Comparison of ENCODE assay signal across 10 mouse cellular contexts in genomic region chr9:69758946-69759615, GRCm38 (mm10). TPM values are rescaled to one million over a fixed set of nuclear protein-coding genes. Genes with fewer than 3 reads are reported as not detected.
A peak's percentile ranks its signal among the peaks of the same experiment; 100 is the strongest.
DNase-seq lines count a peak whose midpoint lies in the region; ATAC-seq lines count a peak whose summit lies in the region.
"Had no signal": no experiment of that assay in that cellular context is flagged by ENCODE, and none has a peak within 500 bp of the region (broad histone marks: within the 10 kb centered on the region; RNA-seq: fewer than 3 reads in every experiment).

No protein-coding gene starts in this region.

- no peak for DNase-seq in heart, postnatal 25 days (ENCODE audit: low spot score)
- peak; percentile 40 for DNase-seq in embryo, embryonic 11 days
- no peak for DNase-seq in retina, embryonic 14.5 days (ENCODE audit: low spot score)
- no peak for DNase-seq in layer of hippocampus, postnatal 10 days (ENCODE audit: low spot score in 2 of 2)
- DNase-seq in spleen, postnatal 10 days (ENCODE audit: low spot score in 2 of 2), result no peak
- DNase-seq: lung, postnatal 10 days had no signal

- no peak overlapping the region for H3K27ac ChIP-seq in heart, embryonic 16.5 days (ENCODE audit: low read length)
- H3K27ac ChIP-seq in hindbrain, embryonic 13.5 days, result peak overlapping the region; percentile 65
- peak overlapping the region; percentile 77 for H3K27ac ChIP-seq in midbrain, embryonic 16.5 days (ENCODE audit: low read length)

- H3K4me1 ChIP-seq in heart, embryonic 16.5 days (ENCODE audit: control insufficient read depth, insufficient read depth, low read length), result 0 out of 2 replicates have a peak, but pooled peaks cover 3% of the 10 kb centered on the region
- H3K4me1 ChIP-seq in hindbrain, embryonic 13.5 days (replicated peaks), result peaks cover 46% of the 10 kb centered on the region
- peaks cover 7% of the 10 kb centered on the region for H3K4me1 ChIP-seq in midbrain, embryonic 16.5 days (ENCODE audit: control insufficient read depth, insufficient read depth, low read length)

- under 1% methylated on average over 42 of the region's 42 CpGs for WGBS in heart, embryonic 16.5 days
- under 1% methylated on average over 42 of the region's 42 CpGs for WGBS in hindbrain, embryonic 13.5 days
- WGBS in midbrain, embryonic 16.5 days, result under 1% methylated on average over 36 of the region's 42 CpGs

- peak overlapping the region; percentile 45 for H3K4me2 ChIP-seq in heart, embryonic 16.5 days (ENCODE audit: low read depth, low read length)
- peak overlapping the region; percentile 52 for H3K4me2 ChIP-seq in hindbrain, embryonic 13.5 days
- H3K4me2 ChIP-seq in midbrain, embryonic 16.5 days (ENCODE audit: low read length), result peak overlapping the region; percentile 42

- no peak overlapping the region for H3K9ac ChIP-seq in heart, embryonic 16.5 days (ENCODE audit: low read length)
- peak overlapping the region; percentile 73 for H3K9ac ChIP-seq in hindbrain, embryonic 13.5 days
- H3K9ac ChIP-seq in midbrain, embryonic 16.5 days (ENCODE audit: low read depth, low read length), result peak overlapping the region; percentile 58

- no peak for ATAC-seq in heart, embryonic 16.5 days (replicated peaks; ENCODE audit: extremely low read depth, insufficient read depth, low FRiP score)
- no peak for ATAC-seq in hindbrain, embryonic 13.5 days (ENCODE audit: low FRiP score)
- ATAC-seq in midbrain, embryonic 16.5 days, result no peak

- no peaks in the 10 kb centered on the region for H3K9me3 ChIP-seq in heart, embryonic 16.5 days (replicated peaks; ENCODE audit: control insufficient read depth, low read length)
- H3K9me3 ChIP-seq in hindbrain, embryonic 13.5 days, result no peaks in the 10 kb centered on the region
- no peaks in the 10 kb centered on the region for H3K9me3 ChIP-seq in midbrain, embryonic 16.5 days (replicated peaks; ENCODE audit: control insufficient read depth, low read length, poor library complexity, severe bottlenecking)

- intact Hi-C loops in heart, postnatal 25 days (cut with DNase I), result no loop called here

- H3K4me3 ChIP-seq in heart, embryonic 16.5 days (ENCODE audit: low read length), result peak overlapping the region; percentile 21
- peak overlapping the region; percentile 40 for H3K4me3 ChIP-seq in hindbrain, embryonic 13.5 days
- peak overlapping the region; percentile 45 for H3K4me3 ChIP-seq in midbrain, embryonic 16.5 days (ENCODE audit: low read depth, low read length)

- H3K27me3 ChIP-seq in heart, embryonic 16.5 days (ENCODE audit: control insufficient read depth, insufficient read depth, low read length), result peaks cover 87% of the 10 kb centered on the region
- H3K27me3 ChIP-seq in hindbrain, embryonic 13.5 days, result peaks cover 96% of the 10 kb centered on the region
- H3K27me3 ChIP-seq in midbrain, embryonic 16.5 days (ENCODE audit: control insufficient read depth, insufficient read depth, low read depth, low read length), result peaks cover 41% of the 10 kb centered on the region

- no peaks in the 10 kb centered on the region for H3K36me3 ChIP-seq in heart, embryonic 16.5 days (ENCODE audit: control insufficient read depth, insufficient read depth)
- H3K36me3 ChIP-seq in hindbrain, embryonic 13.5 days, result no peaks in the 10 kb centered on the region
- H3K36me3 ChIP-seq in midbrain, embryonic 16.5 days (ENCODE audit: control insufficient read depth, insufficient read depth, low read length), result no peaks in the 10 kb centered on the region

RNA-seq across cellular contexts. Expression of gene Foxb1, which starts 1.7 kb away (rescaled TPM):
- not detected in 2 replicates for polyA plus RNA-seq in heart, embryonic 16.5 days (2015; fragmentation: Nextera tagmentation; extraction: Ambion mirVana)
- not detected for total RNA-seq in heart, postnatal 25 days (2021)
- polyA plus RNA-seq in hindbrain, embryonic 13.5 days (2015; fragmentation: Nextera tagmentation; extraction: Ambion mirVana), result 8.5 and 10.5 TPM in 2 replicates
- 12.0 and 15.4 TPM in 2 replicates for polyA plus RNA-seq in midbrain, embryonic 16.5 days (2015; fragmentation: Nextera tagmentation; extraction: Ambion mirVana)
- under 1 TPM in 1 of 2 experiments, not detected in 1; 0.11 TPM for total RNA-seq in layer of hippocampus, postnatal 10 days (2021)
- polyA plus RNA-seq: spleen, adult 2 months had no signal
